Mouse (Mus musculus) urinary bladder, postnatal 36 days (tissue): ENCODE results near the gene Jup.
"Not testable (repeated sequence)": the region's sequence is repeated elsewhere in the genome, so short reads cannot be mapped to it uniquely, and the experiment has no call there.

Experiments
- DNase-seq, 2 experiments: peaks; one replicate each; pipeline ENCODE4 v3.0.0; 2022; ENCODE audit warnings: low spot score in 2 of 2, mixed read lengths in 1 of 2

The Jup gene

GRCm38 (mm10) chr11:100357408-100357807 lies 40.2 kb downstream of the Jup start:
- DNase-seq, result no peak

- DNase-seq, result no peak
These were observed 40.7 kb downstream of the Jup start for GRCm38 (mm10) chr11:100356819-100357211.

- peak; percentile 57 to 58 for DNase-seq
These were observed 41.4 kb downstream of the Jup start, which contains the start of gene Hap1 for GRCm38 (mm10) chr11:100355972-100356818. Hap1 (minus strand) TSS chr11:100356128.

GRCm38 (mm10) chr11:100355151-100355951 lies 42.2 kb downstream of the Jup start:
- DNase-seq, result peak in 1 of 2 experiments; percentile 26

- DNase-seq, result no peak
These were observed 45.3 kb downstream of the Jup start for GRCm38 (mm10) chr11:100352076-100352857.

GRCm38 (mm10) chr11:100344269-100344668 lies 53.3 kb downstream of the Jup start:
- DNase-seq, result no peak

GRCm38 (mm10) chr11:100335731-100336130 lies 61.8 kb downstream of the Jup start:
- no peak for DNase-seq

GRCm38 (mm10) chr11:100333944-100334457 lies 63.6 kb downstream of the Jup start, which contains the start of gene Gast:
Gast (plus strand) TSS chr11:100334407.
- no peak for DNase-seq

- DNase-seq, result no peak
These were observed 64.6 kb downstream of the Jup start for GRCm38 (mm10) chr11:100332766-100333515.

GRCm38 (mm10) chr11:100330816-100331375 lies 66.7 kb downstream of the Jup start:
- DNase-seq, result not testable (repeated sequence)

GRCm38 (mm10) chr11:100330235-100330634 lies 67.3 kb downstream of the Jup start:
- DNase-seq, result no peak

- no peak for DNase-seq
These were observed 69.8 kb downstream of the Jup start for GRCm38 (mm10) chr11:100327761-100328160.

- no peak for DNase-seq
These were observed 70.2 kb downstream of the Jup start for GRCm38 (mm10) chr11:100327316-100327715.

- DNase-seq, result no peak
These were observed 72.4 kb downstream of the Jup start for GRCm38 (mm10) chr11:100325062-100325629.

GRCm38 (mm10) chr11:100323578-100323977 lies 74.0 kb downstream of the Jup start:
- peak; percentile 25 to 41 for DNase-seq

- DNase-seq, result no peak
These were observed 74.8 kb downstream of the Jup start for GRCm38 (mm10) chr11:100322591-100323258.

GRCm38 (mm10) chr11:100321479-100322305 lies 75.9 kb downstream of the Jup start:
- not testable (repeated sequence) for DNase-seq

GRCm38 (mm10) chr11:100320701-100321410 lies 76.7 kb downstream of the Jup start:
- not testable (repeated sequence) for DNase-seq
